Mouse (Mus musculus): Measurements from ENCODE around the gene Hdac7.

Hdac7 gene

GRCm38 (mm10) chr15:97767280-97768186 lies 76.8 kb downstream of the Hdac7 start, which contains the start of gene Rapgef3:
Gene Rapgef3 (minus strand): TSS chr15:97767972.
- DNase-seq (ENCODE audit: low read depth, low spot score): peak; percentile 80

GRCm38 (mm10) chr15:97766594-97767279 lies 77.6 kb downstream of the Hdac7 start:
- no peak for DNase-seq (ENCODE audit: low read depth, low spot score)

- peak; percentile 44 for DNase-seq (ENCODE audit: low read depth, low spot score)
Observed at GRCm38 (mm10) chr15:97766194-97766593, 78.1 kb downstream of the Hdac7 start.

GRCm38 (mm10) chr15:97765090-97765794 lies 79.1 kb downstream of the Hdac7 start:
- peak; percentile 80 for DNase-seq (ENCODE audit: low read depth, low spot score)

- no peak for DNase-seq (ENCODE audit: low read depth, low spot score)
Observed at GRCm38 (mm10) chr15:97764532-97764931, 79.8 kb downstream of the Hdac7 start.

- no peak for DNase-seq (ENCODE audit: low read depth, low spot score)
Observed at GRCm38 (mm10) chr15:97763256-97764049, 80.8 kb downstream of the Hdac7 start.

- DNase-seq (ENCODE audit: low read depth, low spot score): peak; percentile 41
Observed at GRCm38 (mm10) chr15:97762733-97763132, 81.6 kb downstream of the Hdac7 start.

- DNase-seq (ENCODE audit: low read depth, low spot score): no peak
Observed at GRCm38 (mm10) chr15:97761438-97761837, 82.9 kb downstream of the Hdac7 start.

- DNase-seq (ENCODE audit: low read depth, low spot score): no peak
Observed at GRCm38 (mm10) chr15:97760952-97761351, 83.3 kb downstream of the Hdac7 start.

- DNase-seq (ENCODE audit: low read depth, low spot score): no peak
Observed at GRCm38 (mm10) chr15:97760006-97760405, 84.3 kb downstream of the Hdac7 start.

GRCm38 (mm10) chr15:97755361-97755760 lies 88.9 kb downstream of the Hdac7 start:
- DNase-seq (ENCODE audit: low read depth, low spot score): no peak

GRCm38 (mm10) chr15:97754476-97754875 lies 89.8 kb downstream of the Hdac7 start:
- peak; percentile 23 for DNase-seq (ENCODE audit: low read depth, low spot score)

- DNase-seq (ENCODE audit: low read depth, low spot score): no peak
Observed at GRCm38 (mm10) chr15:97752491-97752890, 91.8 kb downstream of the Hdac7 start.

GRCm38 (mm10) chr15:97751676-97752075 lies 92.6 kb downstream of the Hdac7 start:
- peak; percentile 63 for DNase-seq (ENCODE audit: low read depth, low spot score)

- DNase-seq (ENCODE audit: low read depth, low spot score): no peak
Observed at GRCm38 (mm10) chr15:97750697-97751096, 93.6 kb downstream of the Hdac7 start.

- DNase-seq (ENCODE audit: low read depth, low spot score): no peak
Observed at GRCm38 (mm10) chr15:97749841-97750240, 94.5 kb downstream of the Hdac7 start.

GRCm38 (mm10) chr15:97749397-97749796 lies 94.9 kb downstream of the Hdac7 start:
- DNase-seq (ENCODE audit: low read depth, low spot score): no peak

GRCm38 (mm10) chr15:97748964-97749363 lies 95.3 kb downstream of the Hdac7 start:
- DNase-seq (ENCODE audit: low read depth, low spot score): no peak

- no peak for DNase-seq (ENCODE audit: low read depth, low spot score)
Observed at GRCm38 (mm10) chr15:97748309-97748708, 96.0 kb downstream of the Hdac7 start.

GRCm38 (mm10) chr15:97747486-97747885 lies 96.8 kb downstream of the Hdac7 start:
- no peak for DNase-seq (ENCODE audit: low read depth, low spot score)

- no peak for DNase-seq (ENCODE audit: low read depth, low spot score)
Observed at GRCm38 (mm10) chr15:97746748-97747147, 97.6 kb downstream of the Hdac7 start.
